Mouse (Mus musculus): ENCODE measurements at regions not wholly inside any gene's neighbourhood (a gene's known extent, or its start where the extent isn't known, plus 50 kb on each side); places are given as distances from the start of the nearest gene placed in this dataset.

- H3K27ac ChIP-seq: no peak overlapping the region
- 42% methylated on average over 5 of the region's 5 CpGs for WGBS
- H3K4me1 ChIP-seq (ENCODE audit: control insufficient read depth, insufficient read depth, low read length): peaks cover 2% of the 10 kb centered on the region; the same call in 1 of the 2 replicates
- H3K27me3 ChIP-seq (ENCODE audit: control insufficient read depth, insufficient read depth, low read length): no peaks in the 10 kb centered on the region
- H3K4me3 ChIP-seq: no peak overlapping the region
- no peaks in the 10 kb centered on the region for H3K79me2 ChIP-seq (replicated peaks; ENCODE audit: control insufficient read depth, insufficient read depth, low read length)
- no peak for TF ChIP-seq POLR2A (IDR thresholded peaks at IDR 0.05; ENCODE audit: insufficient read depth, low read depth, low read length)
- TF ChIP-seq CTCF (IDR thresholded peaks at IDR 0.05): no peak
- no peak for TF ChIP-seq EP300 (IDR thresholded peaks at IDR 0.05; ENCODE audit: insufficient read depth, low read depth, low read length)
- DNase-seq: no peak
- H3K36me3 ChIP-seq (ENCODE audit: control insufficient read depth, insufficient read depth, low read length): no peaks in the 10 kb centered on the region
- no peak overlapping the region for H3K9ac ChIP-seq (ENCODE audit: low read depth, low read length)
- intact Hi-C loops (cut with DNase I): no loop called here
Measured at GRCm38 (mm10) chr6:55627228-55627627, 53.8 kb downstream of the Neurod6 start.

DNA sequence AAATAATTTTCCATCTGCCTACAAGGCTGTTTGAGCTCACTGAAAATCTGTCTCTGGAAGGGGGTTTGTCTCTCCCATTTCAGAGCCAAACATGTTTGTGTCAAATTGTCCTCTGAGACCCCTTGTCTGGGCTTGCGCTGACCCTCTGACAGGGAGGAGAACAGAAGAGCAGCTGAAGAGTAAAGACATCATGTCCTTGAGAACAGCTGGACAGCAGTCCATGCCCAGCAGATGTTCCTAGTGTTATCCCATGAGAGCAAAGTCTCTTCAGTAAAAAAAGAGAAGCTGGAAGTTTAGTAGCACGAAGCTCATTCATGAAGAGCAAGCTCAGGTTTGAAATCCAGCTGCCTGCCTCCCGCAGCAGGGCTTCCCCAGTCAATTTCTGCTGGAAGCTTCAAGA, 60.7 kb downstream of the Neurod6 start:
- Histone ChIP-seq H3K27ac (no peak overlapping the region), H3K27me3 (ENCODE audit: control insufficient read depth, insufficient read depth, low read length) (no peaks in the 10 kb centered on the region), H3K4me3 (no peak overlapping the region), H3K36me3 (ENCODE audit: control insufficient read depth, insufficient read depth, low read length) (no peaks in the 10 kb centered on the region), H3K79me2 (replicated peaks; ENCODE audit: control insufficient read depth, insufficient read depth, low read length) (no peaks in the 10 kb centered on the region), H3K4me1 (ENCODE audit: control insufficient read depth, insufficient read depth, low read length) (no peaks in the 10 kb centered on the region; the same call in 1 of the 2 replicates), H3K9ac (ENCODE audit: low read depth, low read length) (no peak overlapping the region)
- 72% methylated on average over 3 of the region's 3 CpGs for WGBS
- intact Hi-C loops (cut with DNase I): no loop called here
- DNase-seq: peak in 1 of 2 experiments; percentile 23
- no peak for TF ChIP-seq EP300 (IDR thresholded peaks at IDR 0.05; ENCODE audit: insufficient read depth, low read depth, low read length)
- no peak for TF ChIP-seq POLR2A (IDR thresholded peaks at IDR 0.05; ENCODE audit: insufficient read depth, low read depth, low read length)
- no peak for TF ChIP-seq CTCF (IDR thresholded peaks at IDR 0.05)

DNA sequence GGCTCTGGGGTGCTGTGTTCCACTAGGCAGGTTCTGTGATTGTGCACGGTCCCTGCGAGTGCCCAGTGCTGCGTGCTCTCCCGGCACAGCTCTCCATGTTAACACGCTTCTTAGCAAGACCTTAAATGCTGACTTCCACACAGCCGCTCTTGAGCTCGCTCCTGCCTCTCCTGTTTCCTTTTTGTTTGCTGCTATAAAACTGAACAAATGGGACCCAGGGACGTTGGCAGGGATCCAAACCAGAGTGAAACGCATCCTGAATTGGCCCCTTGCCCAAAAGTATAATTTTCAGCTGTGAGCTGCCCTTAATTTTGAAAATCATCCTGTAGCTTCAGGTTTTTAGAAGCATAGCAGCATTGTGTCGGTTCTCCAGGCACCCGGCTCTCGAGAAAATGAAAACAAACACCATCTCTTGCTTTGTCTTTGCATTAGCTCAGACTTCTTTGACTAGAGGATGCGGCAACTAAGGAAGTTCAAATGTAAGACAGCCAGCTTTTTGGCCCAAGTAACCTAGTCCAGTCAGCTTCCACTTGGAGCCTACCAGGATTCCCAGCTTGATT, 63.1 kb downstream of the Neurod6 start:
- H3K4me1 ChIP-seq (ENCODE audit: control insufficient read depth, insufficient read depth, low read length): no peaks in the 10 kb centered on the region; the same call in 1 of the 2 replicates
- TF ChIP-seq EP300 (IDR thresholded peaks at IDR 0.05; ENCODE audit: insufficient read depth, low read depth, low read length): no peak
- TF ChIP-seq CTCF (IDR thresholded peaks at IDR 0.05): no peak
- no peak for TF ChIP-seq POLR2A (IDR thresholded peaks at IDR 0.05; ENCODE audit: insufficient read depth, low read depth, low read length)
- peak overlapping the region; percentile 40 for H3K4me3 ChIP-seq
- peak; percentile 24 to 34 for DNase-seq
- H3K9ac ChIP-seq (ENCODE audit: low read depth, low read length): no peak overlapping the region
- no peaks in the 10 kb centered on the region for H3K79me2 ChIP-seq (replicated peaks; ENCODE audit: control insufficient read depth, insufficient read depth, low read length)
- no peaks in the 10 kb centered on the region for H3K36me3 ChIP-seq (ENCODE audit: control insufficient read depth, insufficient read depth, low read length)
- H3K27ac ChIP-seq: peak overlapping the region; percentile 2; the same call in 1 of the 2 replicates
- intact Hi-C loops (cut with DNase I): loop anchor here (10.0 kb wide), 1 partner anchor 57 kb away; no protein-coding TSS in a partner anchor
- no peaks in the 10 kb centered on the region for H3K27me3 ChIP-seq (ENCODE audit: control insufficient read depth, insufficient read depth, low read length)
- WGBS: 14% methylated on average over 13 of the region's 13 CpGs

DNA sequence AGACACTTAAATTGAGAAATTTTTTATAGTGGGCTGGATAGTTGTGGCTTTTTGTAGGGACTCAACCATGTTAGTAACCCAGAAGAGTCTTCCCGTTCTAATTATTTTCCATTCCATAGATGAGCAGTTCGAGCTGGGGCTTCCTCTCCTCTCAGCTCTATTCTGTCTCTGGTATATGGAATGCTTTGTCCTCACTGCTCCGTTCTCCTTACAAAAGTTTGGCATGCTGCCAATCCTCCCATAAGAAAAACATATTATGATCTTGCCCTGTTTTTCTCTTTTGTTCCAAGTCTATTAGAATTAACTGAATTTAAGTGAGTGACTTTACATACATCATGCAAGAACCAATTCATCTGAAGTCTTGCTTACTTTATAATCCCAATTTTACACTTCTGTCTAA, 70.7 kb downstream of the Neurod6 start:
- TF ChIP-seq CTCF (IDR thresholded peaks at IDR 0.05) (no peak), POLR2A (IDR thresholded peaks at IDR 0.05; ENCODE audit: insufficient read depth, low read depth, low read length) (no peak), EP300 (IDR thresholded peaks at IDR 0.05; ENCODE audit: insufficient read depth, low read depth, low read length) (no peak)
- no peak overlapping the region for H3K27ac ChIP-seq

GRCm38 (mm10) chr6:55609976-55610375, 71.1 kb downstream of the Neurod6 start:
- no peak for TF ChIP-seq POLR2A (IDR thresholded peaks at IDR 0.05; ENCODE audit: insufficient read depth, low read depth, low read length)
- TF ChIP-seq CTCF (IDR thresholded peaks at IDR 0.05): no peak
- no peak for TF ChIP-seq EP300 (IDR thresholded peaks at IDR 0.05; ENCODE audit: insufficient read depth, low read depth, low read length)
- Histone ChIP-seq H3K27ac (no peak overlapping the region), H3K9ac (ENCODE audit: low read depth, low read length) (no peak overlapping the region), H3K79me2 (replicated peaks; ENCODE audit: control insufficient read depth, insufficient read depth, low read length) (no peaks in the 10 kb centered on the region), H3K4me1 (ENCODE audit: control insufficient read depth, insufficient read depth, low read length) (no peaks in the 10 kb centered on the region), H3K27me3 (ENCODE audit: control insufficient read depth, insufficient read depth, low read length) (no peaks in the 10 kb centered on the region), H3K4me3 (no peak overlapping the region), H3K36me3 (ENCODE audit: control insufficient read depth, insufficient read depth, low read length) (no peaks in the 10 kb centered on the region)
- no peak for DNase-seq
- intact Hi-C loops (cut with DNase I): loop anchor here (10.0 kb wide), 1 partner anchor 65 kb away; no protein-coding TSS in a partner anchor
- WGBS: 53% methylated on average over 1 of the region's 1 CpGs

More for the DNA sequence above, 70.7 kb downstream of the Neurod6 start:
- Histone ChIP-seq H3K79me2 (replicated peaks; ENCODE audit: control insufficient read depth, insufficient read depth, low read length) (no peaks in the 10 kb centered on the region), H3K36me3 (ENCODE audit: control insufficient read depth, insufficient read depth, low read length) (no peaks in the 10 kb centered on the region), H3K4me1 (ENCODE audit: control insufficient read depth, insufficient read depth, low read length) (no peaks in the 10 kb centered on the region), H3K4me3 (no peak overlapping the region), H3K27me3 (ENCODE audit: control insufficient read depth, insufficient read depth, low read length) (no peaks in the 10 kb centered on the region), H3K9ac (ENCODE audit: low read depth, low read length) (no peak overlapping the region)
- intact Hi-C loops (cut with DNase I): loop anchor here (10.0 kb wide), 1 partner anchor 64 kb away; no protein-coding TSS in a partner anchor
- DNase-seq: no peak
- WGBS: 20% methylated on average over 3 of the region's 3 CpGs

DNA sequence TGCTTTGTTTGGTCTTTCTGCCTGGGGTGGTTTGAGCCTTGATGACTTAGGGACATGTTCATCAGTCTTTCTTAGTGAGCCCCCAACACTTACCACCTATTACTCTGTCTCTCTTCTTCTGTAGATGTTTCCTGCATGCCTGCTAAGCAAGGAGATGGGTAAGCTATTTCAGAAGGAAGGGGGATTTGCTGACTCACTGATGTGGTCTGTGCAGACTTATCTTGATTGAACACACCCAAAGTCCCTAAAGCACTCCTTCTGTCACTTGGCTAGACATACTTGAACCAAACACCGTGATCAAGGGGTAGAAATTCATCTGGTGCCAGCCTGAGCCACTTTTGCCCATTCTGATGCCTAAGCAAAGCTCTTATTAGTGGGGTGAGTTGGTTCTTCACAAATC, 72.0 kb downstream of the Neurod6 start:
- Histone ChIP-seq H3K27me3 (ENCODE audit: control insufficient read depth, insufficient read depth, low read length) (no peaks in the 10 kb centered on the region), H3K4me3 (no peak overlapping the region), H3K9ac (ENCODE audit: low read depth, low read length) (no peak overlapping the region), H3K4me1 (ENCODE audit: control insufficient read depth, insufficient read depth, low read length) (no peaks in the 10 kb centered on the region), H3K27ac (no peak overlapping the region), H3K79me2 (replicated peaks; ENCODE audit: control insufficient read depth, insufficient read depth, low read length) (no peaks in the 10 kb centered on the region), H3K36me3 (ENCODE audit: control insufficient read depth, insufficient read depth, low read length) (no peaks in the 10 kb centered on the region)
- no peak for TF ChIP-seq CTCF (IDR thresholded peaks at IDR 0.05)
- intact Hi-C loops (cut with DNase I): no loop called here
- no peak for DNase-seq
- WGBS: 61% methylated on average over 1 of the region's 1 CpGs

Data from heart, adult 2 months (tissue).